Mouse (Mus musculus) liver, postnatal 0 days (tissue): ENCODE measurements around the gene Tmem184b. TPM values are rescaled to one million over a fixed set of nuclear protein-coding genes. Genes with fewer than 3 reads are reported as not detected.

Source experiments
- ATAC-seq: fragments of 200-750 bp; cut with Nextera tagmentation; 2 replicates; pipeline ENCODE4 v1.8.0; 2017; ENCODE audit warnings: mild to moderate bottlenecking, moderate library complexity
- DNase-seq: peaks from one replicate; pipeline ENCODE4 v3.0.0-alpha.2; 2016
- H3K27ac ChIP-seq: fragments of 300-500 bp; sonication (generic); 2 replicates; pipeline ENCODE4 v1.5.1; 2014; ENCODE audit warnings: antibody characterized with exemption, moderate library complexity, mild to moderate bottlenecking, low read depth
- H3K27me3 ChIP-seq: fragments of 300-500 bp; sonication (generic); 2 replicates; pipeline ENCODE4 v1.6.1; 2014; ENCODE audit warnings: low read length, control low read depth, mixed read lengths; ENCODE audit not compliant: insufficient read depth
- H3K36me3 ChIP-seq: fragments of 300-500 bp; sonication (generic); replicated peaks from 2 replicates; pipeline ENCODE4 v1.6.1; 2014; ENCODE audit warnings: mild to moderate bottlenecking, control low read depth, low read length, moderate library complexity, mixed read lengths; ENCODE audit not compliant: insufficient read depth
- H3K4me1 ChIP-seq: fragments of 300-500 bp; sonication (generic); 2 replicates; pipeline ENCODE4 v1.6.1; 2014; ENCODE audit warnings: antibody characterized with exemption, mild to moderate bottlenecking, control low read depth; ENCODE audit not compliant: insufficient read depth
- H3K4me2 ChIP-seq: fragments of 300-500 bp; sonication (generic); 2 replicates; pipeline ENCODE4 v1.6.1; 2014; ENCODE audit warnings: low read depth, mild to moderate bottlenecking, low read length, moderate library complexity, mixed read lengths
- H3K4me3 ChIP-seq: fragments of 300-500 bp; sonication (generic); 2 replicates; pipeline ENCODE4 v1.5.1; 2014; ENCODE audit warnings: low read depth, low read length
- H3K9ac ChIP-seq: fragments of 300-500 bp; sonication (generic); replicated peaks from 2 replicates; pipeline ENCODE4 v1.6.1; 2014; ENCODE audit warnings: mild to moderate bottlenecking, moderate library complexity
- H3K9me3 ChIP-seq: fragments of 300-500 bp; sonication (generic); 2 replicates; pipeline ENCODE4 v1.6.1; 2016; ENCODE audit warnings: mild to moderate bottlenecking, control low read depth, low read length, mixed read lengths
- CTCF ChIP-seq: sonication (generic); IDR thresholded peaks from 2 replicates; pipeline ENCODE4 v1.5.1; 2016; ENCODE audit warnings: antibody characterized with exemption, low read depth
- EP300 ChIP-seq: IDR thresholded peaks from 2 replicates; pipeline ENCODE4 v1.6.1; 2016; ENCODE audit warnings: antibody characterized with exemption, low read depth, mild to moderate bottlenecking
- WGBS: fragments of 180-500 bp; shearing (Covaris S2); extraction: QIAGEN DNeasy Blood & Tissue Kit; methylation state at CpG from one replicate; pipeline ENCODE4 v1.1.7; 2014; ENCODE audit not compliant: insufficient replicate concordance; 5-methylcytosine and 5-hydroxymethylcytosine counted together
- polyA plus RNA-seq: library from polyadenylated mRNA; unstranded; fragments of >200 nt; fragmentation: Nextera tagmentation; extraction: Ambion mirVana; gene quantifications from 2 replicates; pipeline ENCODE4 v1.2.1, GENCODE M21; 2015

Gene Tmem184b
- 6.6 and 8.4 TPM in 2 replicates for polyA plus RNA-seq

- peak within 1 kb of the TSS; percentile 73 for H3K9ac ChIP-seq
- peak within 1 kb of the TSS; percentile 95 for H3K4me2 ChIP-seq
- H3K27me3 ChIP-seq, result no peaks in the 10 kb centered on the region
- no peaks in the 10 kb centered on the region for H3K9me3 ChIP-seq
- DNase-seq, result peak; percentile 87
- H3K27ac ChIP-seq, result peak within 1 kb of the TSS; percentile 7
- peak within 1 kb of the TSS; percentile 79 for H3K4me3 ChIP-seq
- no peaks in the 10 kb centered on the region for H3K36me3 ChIP-seq
- TF ChIP-seq EP300 (peak; percentile 8; the same call in 1 of the 2 replicates), CTCF (no peak)
- WGBS, result 2% methylated on average over 59 of the region's 90 CpGs
- H3K4me1 ChIP-seq, result peaks cover 24% of the 10 kb centered on the region
- ATAC-seq, result peak; percentile 94
These were observed at the start of gene Tmem184b for GRCm38 (mm10) chr15:79402836-79403762. Gene Tmem184b, minus strand, starts transcription at chr15:79403569.

GRCm38 (mm10) chr15:79448041-79448440, 44.7 kb upstream of the Tmem184b start:
- WGBS, result 89% methylated on average over 3 of the region's 3 CpGs
- TF ChIP-seq EP300, result no peak
- no peak for TF ChIP-seq CTCF
- no peak for DNase-seq
- ATAC-seq, result no peak
- Histone ChIP-seq H3K9ac (no peak overlapping the region), H3K27ac (no peak overlapping the region), H3K9me3 (no peaks in the 10 kb centered on the region), H3K4me3 (no peak overlapping the region), H3K4me2 (no peak overlapping the region), H3K4me1 (no peaks in the 10 kb centered on the region), H3K36me3 (no peaks in the 10 kb centered on the region), H3K27me3 (no peaks in the 10 kb centered on the region)

GRCm38 (mm10) chr15:79445786-79446654, 42.7 kb upstream of the Tmem184b start:
- 51% methylated on average over 8 of the region's 8 CpGs for WGBS
- H3K4me1 ChIP-seq, result peaks cover 3% of the 10 kb centered on the region; the same call in 1 of the 2 replicates
- no peak overlapping the region for H3K4me3 ChIP-seq
- no peak for TF ChIP-seq CTCF
- no peak for TF ChIP-seq EP300
- H3K9me3 ChIP-seq, result no peaks in the 10 kb centered on the region
- ATAC-seq (no peak), DNase-seq (no peak)
- H3K27me3 ChIP-seq, result no peaks in the 10 kb centered on the region
- H3K4me2 ChIP-seq, result no peak overlapping the region
- H3K36me3 ChIP-seq, result no peaks in the 10 kb centered on the region
- no peak overlapping the region for H3K27ac ChIP-seq
- no peak overlapping the region for H3K9ac ChIP-seq

- no peak for TF ChIP-seq CTCF
- TF ChIP-seq EP300, result no peak
- 81% methylated on average over 7 of the region's 7 CpGs for WGBS
- Histone ChIP-seq H3K4me1 (peaks cover 9% of the 10 kb centered on the region), H3K36me3 (no peaks in the 10 kb centered on the region), H3K4me3 (no peak overlapping the region), H3K9ac (no peak overlapping the region), H3K27me3 (no peaks in the 10 kb centered on the region), H3K9me3 (no peaks in the 10 kb centered on the region), H3K4me2 (no peak overlapping the region), H3K27ac (no peak overlapping the region)
- DNase-seq, result no peak
- ATAC-seq, result no peak
These were observed 40.6 kb upstream of the Tmem184b start for GRCm38 (mm10) chr15:79443856-79444410.

- Histone ChIP-seq H3K9me3 (no peaks in the 10 kb centered on the region), H3K36me3 (no peaks in the 10 kb centered on the region), H3K9ac (no peak overlapping the region), H3K27me3 (no peaks in the 10 kb centered on the region), H3K4me1 (peaks cover 9% of the 10 kb centered on the region), H3K27ac (no peak overlapping the region), H3K4me3 (no peak overlapping the region), H3K4me2 (no peak overlapping the region)
- no peak for ATAC-seq
- DNase-seq, result no peak
- no peak for TF ChIP-seq EP300
- no peak for TF ChIP-seq CTCF
- WGBS, result 74% methylated on average over 9 of the region's 9 CpGs
These were observed 39.7 kb upstream of the Tmem184b start for GRCm38 (mm10) chr15:79442961-79443518.
